In the genomic region with DNA sequence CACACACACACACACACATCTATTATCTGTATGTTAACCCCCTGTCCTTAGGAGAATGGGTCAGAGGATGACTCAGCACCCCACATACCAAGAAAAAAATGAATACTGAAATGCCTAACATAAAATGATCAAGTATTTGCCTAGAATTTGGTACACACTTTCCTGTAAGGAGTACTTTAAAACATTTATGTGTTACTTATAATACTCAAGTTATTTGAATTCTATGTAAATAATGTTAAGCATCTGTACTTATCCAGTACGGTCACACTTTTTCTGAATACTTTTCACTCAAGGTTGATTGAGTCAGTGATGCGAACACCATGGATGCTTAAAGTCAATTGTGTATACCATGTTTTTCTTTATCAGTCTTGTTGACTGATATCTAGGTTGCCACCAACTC, we compare ENCODE assay signal across 22 mouse cellular contexts. TPM values are rescaled to one million over a fixed set of nuclear protein-coding genes. Genes with fewer than 3 reads are reported as not detected.
A peak's percentile ranks its signal among the peaks of the same experiment; 100 is the strongest.
DNase-seq lines count a peak whose midpoint lies in the region; ATAC-seq and TF ChIP-seq lines count a peak whose summit lies in the region.
"Had no signal": no experiment of that assay in that cellular context is flagged by ENCODE, and none has a peak within 500 bp of the region (broad histone marks: within the 10 kb centered on the region; RNA-seq: fewer than 3 reads in every experiment).

No protein-coding gene starts in this region.

- peak; percentile 85 for TF ChIP-seq EP300 in lung, postnatal 0 days (IDR thresholded peaks at IDR 0.05)

- TF ChIP-seq CTCF in layer of hippocampus, adult 2 months (conservative IDR thresholded peaks at IDR 0.05): no peak
- TF ChIP-seq CTCF in lung, postnatal 0 days (IDR thresholded peaks at IDR 0.05): no peak

- H3K27me3 ChIP-seq in lung, embryonic 16.5 days (ENCODE audit: control insufficient read depth, insufficient read depth, low read depth, low read length): no peaks in the 10 kb centered on the region
- H3K27me3 ChIP-seq in lung, postnatal 0 days (replicated peaks; ENCODE audit: insufficient read depth, low read length): no peaks in the 10 kb centered on the region

- 55% methylated on average over 2 of the region's 2 CpGs for WGBS in lung, embryonic 16.5 days
- WGBS in lung, postnatal 0 days: 61% methylated on average over 2 of the region's 2 CpGs

- peak; percentile 39 for ATAC-seq in lung, embryonic 16.5 days (ENCODE audit: low read depth)
- ATAC-seq in lung, postnatal 0 days: peak; percentile 62
- ATAC-seq: activated CD4-positive, CD25-positive, alpha-beta regulatory T cell, adult 4 months; CD4-positive, CD25-positive, alpha-beta regulatory T cell, adult 4 months; Patski had no signal

- H3K27ac ChIP-seq in layer of hippocampus, adult 2 months: peak overlapping the region; percentile 78; the same call in 1 of the 2 replicates
- no peak overlapping the region for H3K27ac ChIP-seq in lung, embryonic 16.5 days (ENCODE audit: low read length)
- no peak overlapping the region for H3K27ac ChIP-seq in lung, postnatal 0 days (ENCODE audit: low read length)

- DNase-seq in layer of hippocampus, adult 2 months (ENCODE audit: low spot score in 2 of 2): no peak
- DNase-seq in layer of hippocampus, postnatal 25 days (ENCODE audit: extremely low spot score in 1 of 2, low spot score in 1 of 2): no peak
- DNase-seq in lung, postnatal 25 days (ENCODE audit: low spot score): no peak
- peak; percentile 62 for DNase-seq in lung, postnatal 0 days (ENCODE audit: low spot score)
- no peak for DNase-seq in lung, postnatal 4 days
- DNase-seq: adrenal gland, adult 2 months; adrenal gland, adult 8-10 months; adrenal gland, postnatal 10 days; adrenal gland, postnatal 14 days; adrenal gland, postnatal 25 days; adrenal gland, postnatal 36 days; B cell, adult 2 months; cerebellum, adult 11 months; cerebellum, adult 11-12 months; cerebellum, adult 18-20 months had no signal

- no peak overlapping the region for H3K9ac ChIP-seq in lung, embryonic 16.5 days (ENCODE audit: low read length)
- H3K9ac ChIP-seq in lung, postnatal 0 days (replicated peaks; ENCODE audit: low read depth): no peak overlapping the region

- no peaks in the 10 kb centered on the region for H3K9me3 ChIP-seq in lung, embryonic 16.5 days (ENCODE audit: control insufficient read depth, low read length)
- H3K9me3 ChIP-seq in lung, postnatal 0 days (ENCODE audit: low read length): no peaks in the 10 kb centered on the region

- H3K36me3 ChIP-seq in lung, embryonic 16.5 days (ENCODE audit: control insufficient read depth, insufficient read depth, low read length): no peaks in the 10 kb centered on the region
- no peaks in the 10 kb centered on the region for H3K36me3 ChIP-seq in lung, postnatal 0 days (ENCODE audit: insufficient read depth, low read length)
- H3K36me3 ChIP-seq: G1E had no signal

- H3K4me3 ChIP-seq in layer of hippocampus, adult 2 months: no peak overlapping the region
- H3K4me3 ChIP-seq in lung, embryonic 16.5 days (ENCODE audit: low read length): no peak overlapping the region
- H3K4me3 ChIP-seq in lung, postnatal 0 days (ENCODE audit: low read depth, low read length): no peak overlapping the region

- no peaks in the 10 kb centered on the region for H3K4me1 ChIP-seq in lung, embryonic 16.5 days (replicated peaks; ENCODE audit: control insufficient read depth, insufficient read depth, low read length)
- no peaks in the 10 kb centered on the region; the same call in 1 of the 2 replicates for H3K4me1 ChIP-seq in lung, postnatal 0 days (ENCODE audit: insufficient read depth, low read depth, low read length)

- H3K4me2 ChIP-seq in lung, embryonic 16.5 days (ENCODE audit: low read depth, low read length): no peak overlapping the region
- H3K4me2 ChIP-seq in lung, postnatal 0 days (replicated peaks; ENCODE audit: low read depth, low read length): no peak overlapping the region

RNA-seq across cellular contexts. Expression of gene Lrrn1, which starts 32.7 kb away (rescaled TPM):
- total RNA-seq in layer of hippocampus, adult 2 months (2021): 100 to 1,000 TPM in 1 of 2 experiments, 10 to 100 TPM in 1; 97.3 to 101 TPM
- total RNA-seq in layer of hippocampus, postnatal 25 days (2021): 100 to 1,000 TPM; 110 to 111 TPM
- polyA plus RNA-seq in lung, embryonic 16.5 days (2015; fragmentation: Nextera tagmentation; extraction: Ambion mirVana): 10.4 and 10.9 TPM in 2 replicates
- 4.1 and 4.2 TPM in 2 replicates for polyA plus RNA-seq in lung, postnatal 0 days (2015; fragmentation: Nextera tagmentation; extraction: Ambion mirVana)
- total RNA-seq: CH12.LX, G1E, MEL had no signal
- polyA plus RNA-seq: activated CD4-positive, CD25-positive, alpha-beta regulatory T cell, adult 4 months; CD4-positive, CD25-positive, alpha-beta regulatory T cell, adult 4 months; G1E had no signal
